Mouse (Mus musculus) forebrain, embryonic 15.5 days (tissue): ENCODE data around the gene Zcchc17. TPM values are rescaled to one million over a fixed set of nuclear protein-coding genes. Genes with fewer than 3 reads are reported as not detected.

Experiments used
- ATAC-seq: fragments of 200-750 bp; cut with Nextera tagmentation; replicated peaks from 2 replicates; pipeline ENCODE4 v1.8.0; 2017; ENCODE audit warnings: mild to moderate bottlenecking, moderate TSS enrichment, moderate library complexity
- H3K27ac ChIP-seq: fragments of 300-500 bp; sonication (generic); replicated peaks from 2 replicates; pipeline ENCODE4 v1.5.1; 2015; ENCODE audit warnings: mild to moderate bottlenecking, inconsistent platforms
- H3K27me3 ChIP-seq: fragments of 300-500 bp; sonication (generic); 2 replicates; pipeline ENCODE4 v1.6.1; 2015; ENCODE audit warnings: inconsistent platforms
- H3K36me3 ChIP-seq: fragments of 300-500 bp; sonication (generic); 2 replicates; pipeline ENCODE4 v1.6.1; 2015; ENCODE audit warnings: mild to moderate bottlenecking, inconsistent platforms
- H3K4me1 ChIP-seq: fragments of 300-500 bp; sonication (generic); 2 replicates; pipeline ENCODE4 v1.6.1; 2015; ENCODE audit warnings: inconsistent platforms
- H3K4me2 ChIP-seq: fragments of 300-500 bp; sonication (generic); replicated peaks from 2 replicates; pipeline ENCODE4 v1.6.1; 2015; ENCODE audit warnings: mild to moderate bottlenecking, inconsistent platforms
- H3K4me3 ChIP-seq: fragments of 300-500 bp; sonication (generic); 2 replicates; pipeline ENCODE4 v1.5.1; 2015; ENCODE audit warnings: mild to moderate bottlenecking, inconsistent platforms
- H3K9ac ChIP-seq: fragments of 300-500 bp; sonication (generic); replicated peaks from 2 replicates; pipeline ENCODE4 v1.6.1; 2015; ENCODE audit warnings: mild to moderate bottlenecking, inconsistent platforms
- H3K9me3 ChIP-seq: fragments of 300-500 bp; sonication (generic); 2 replicates; pipeline ENCODE4 v1.6.1; 2016; ENCODE audit warnings: inconsistent platforms
- WGBS: fragments of 180-500 bp; shearing (Covaris S2); methylation state at CpG from one replicate; pipeline ENCODE4 v1.1.7; 2015; ENCODE audit warnings: mixed read lengths; 5-methylcytosine and 5-hydroxymethylcytosine counted together
- polyA plus RNA-seq: library from polyadenylated mRNA; unstranded; fragments of >200 nt; fragmentation: Nextera tagmentation; extraction: Ambion mirVana; gene quantifications from 2 replicates; pipeline ENCODE4 v1.2.1, GENCODE M21; 2015

Gene Zcchc17
- polyA plus RNA-seq, 1 experiment from 2014 or later = 84.3 TPM

GRCm38 (mm10) chr4:130315771-130316527 lies 43.8 kb downstream of the Zcchc17 start:
- H3K4me2 ChIP-seq = no peak overlapping the region
- WGBS = 76% methylated on average over 13 of the region's 13 CpGs
- H3K27ac ChIP-seq = no peak overlapping the region
- H3K4me1 ChIP-seq = no peaks in the 10 kb centered on the region
- peaks cover 19% of the 10 kb centered on the region for H3K36me3 ChIP-seq
- no peaks in the 10 kb centered on the region for H3K9me3 ChIP-seq
- no peak for ATAC-seq
- H3K27me3 ChIP-seq = no peaks in the 10 kb centered on the region
- H3K9ac ChIP-seq = no peak overlapping the region
- no peak overlapping the region for H3K4me3 ChIP-seq

- H3K9ac ChIP-seq = no peak overlapping the region
- ATAC-seq = no peak
- peaks cover 8% of the 10 kb centered on the region; the same call in 1 of the 2 replicates for H3K27me3 ChIP-seq
- H3K4me3 ChIP-seq = no peak overlapping the region
- peaks cover 19% of the 10 kb centered on the region for H3K36me3 ChIP-seq
- no peak overlapping the region for H3K27ac ChIP-seq
- WGBS = 87% methylated on average over 4 of the region's 4 CpGs
- peaks cover 10% of the 10 kb centered on the region for H3K4me1 ChIP-seq
- H3K4me2 ChIP-seq = no peak overlapping the region
- no peaks in the 10 kb centered on the region for H3K9me3 ChIP-seq
Measured at GRCm38 (mm10) chr4:130313552-130313951, 46.2 kb downstream of the Zcchc17 start.

GRCm38 (mm10) chr4:130312526-130312925 lies 47.2 kb downstream of the Zcchc17 start:
- peaks cover 17% of the 10 kb centered on the region for H3K4me1 ChIP-seq
- peaks cover 8% of the 10 kb centered on the region; the same call in 1 of the 2 replicates for H3K27me3 ChIP-seq
- no peak overlapping the region for H3K27ac ChIP-seq
- WGBS = 94% methylated on average over 3 of the region's 3 CpGs
- no peak overlapping the region for H3K4me2 ChIP-seq
- H3K36me3 ChIP-seq = peaks cover 17% of the 10 kb centered on the region
- H3K4me3 ChIP-seq = no peak overlapping the region
- H3K9ac ChIP-seq = no peak overlapping the region
- H3K9me3 ChIP-seq = no peaks in the 10 kb centered on the region
- ATAC-seq = no peak

- Histone ChIP-seq H3K27me3 (peaks cover 18% of the 10 kb centered on the region), H3K4me2 (peak overlapping the region; percentile 80), H3K4me3 (peak overlapping the region; percentile 53), H3K9me3 (no peaks in the 10 kb centered on the region), H3K9ac (peak overlapping the region; percentile 61), H3K27ac (no peak overlapping the region), H3K4me1 (peaks cover 18% of the 10 kb centered on the region), H3K36me3 (peaks cover 3% of the 10 kb centered on the region; the same call in 1 of the 2 replicates)
- WGBS = 46% methylated on average over 8 of the region's 8 CpGs
- no peak for ATAC-seq
Measured at GRCm38 (mm10) chr4:130309254-130309653, 50.5 kb downstream of the Zcchc17 start.

- peak within 1 kb of the TSS; percentile 61 for H3K9ac ChIP-seq
- peaks cover 18% of the 10 kb centered on the region for H3K4me1 ChIP-seq
- H3K9me3 ChIP-seq = no peaks in the 10 kb centered on the region
- ATAC-seq = peak; percentile 65
- WGBS = under 1% methylated on average over 52 of the region's 52 CpGs
- H3K27ac ChIP-seq = no peak within 1 kb of the TSS
- peaks cover 18% of the 10 kb centered on the region for H3K27me3 ChIP-seq
- peak within 1 kb of the TSS; percentile 53 for H3K4me3 ChIP-seq
- no peaks in the 10 kb centered on the region for H3K36me3 ChIP-seq
- peak within 1 kb of the TSS; percentile 80 for H3K4me2 ChIP-seq
Measured at GRCm38 (mm10) chr4:130308231-130309081, 51.3 kb downstream of the Zcchc17 start, which contains the start of the genes Fabp3 and Gm10570. TSS of gene Fabp3 (plus strand) at chr4:130308595. TSS of gene Gm10570 (minus strand) at chr4:130308674.

GRCm38 (mm10) chr4:130307851-130308230 lies 51.9 kb downstream of the Zcchc17 start:
- Histone ChIP-seq H3K9me3 (no peaks in the 10 kb centered on the region), H3K36me3 (no peaks in the 10 kb centered on the region), H3K27me3 (peaks cover 18% of the 10 kb centered on the region), H3K4me3 (peak overlapping the region; percentile 53), H3K27ac (no peak overlapping the region), H3K4me1 (peaks cover 18% of the 10 kb centered on the region), H3K4me2 (peak overlapping the region; percentile 80), H3K9ac (peak overlapping the region; percentile 61)
- WGBS = under 1% methylated on average over 23 of the region's 23 CpGs
- ATAC-seq = peak; percentile 33; the same call in 1 of the 2 replicates

GRCm38 (mm10) chr4:130306796-130307630 lies 52.7 kb downstream of the Zcchc17 start:
- Histone ChIP-seq H3K27me3 (peaks cover 18% of the 10 kb centered on the region), H3K27ac (no peak overlapping the region), H3K9me3 (no peaks in the 10 kb centered on the region), H3K4me3 (peak overlapping the region; percentile 53; the same call in 1 of the 2 replicates), H3K4me2 (no peak overlapping the region), H3K4me1 (peaks cover 18% of the 10 kb centered on the region), H3K9ac (no peak overlapping the region), H3K36me3 (no peaks in the 10 kb centered on the region)
- no peak for ATAC-seq
- 77% methylated on average over 10 of the region's 10 CpGs for WGBS

- Histone ChIP-seq H3K9ac (no peak overlapping the region), H3K27ac (no peak overlapping the region), H3K9me3 (no peaks in the 10 kb centered on the region), H3K4me3 (no peak overlapping the region), H3K4me2 (no peak overlapping the region), H3K36me3 (no peaks in the 10 kb centered on the region), H3K27me3 (peaks cover 15% of the 10 kb centered on the region), H3K4me1 (peaks cover 18% of the 10 kb centered on the region)
- no peak for ATAC-seq
- WGBS = 18% methylated on average over 3 of the region's 3 CpGs
Measured at GRCm38 (mm10) chr4:130304746-130305145, 55.0 kb downstream of the Zcchc17 start.

- WGBS = 52% methylated on average over 12 of the region's 12 CpGs
- Histone ChIP-seq H3K36me3 (no peaks in the 10 kb centered on the region), H3K27ac (no peak overlapping the region), H3K9ac (no peak overlapping the region), H3K4me2 (no peak overlapping the region), H3K4me3 (no peak overlapping the region), H3K9me3 (no peaks in the 10 kb centered on the region), H3K27me3 (peaks cover 9% of the 10 kb centered on the region), H3K4me1 (no peaks in the 10 kb centered on the region)
- ATAC-seq = no peak
Measured at GRCm38 (mm10) chr4:130302285-130302870, 57.4 kb downstream of the Zcchc17 start.

- Histone ChIP-seq H3K27me3 (no peaks in the 10 kb centered on the region), H3K4me1 (no peaks in the 10 kb centered on the region), H3K36me3 (no peaks in the 10 kb centered on the region), H3K9ac (no peak overlapping the region), H3K4me3 (no peak overlapping the region), H3K4me2 (no peak overlapping the region), H3K9me3 (no peaks in the 10 kb centered on the region), H3K27ac (no peak overlapping the region)
- 78% methylated on average over 8 of the region's 8 CpGs for WGBS
- ATAC-seq = no peak
Measured at GRCm38 (mm10) chr4:130299629-130300018, 60.1 kb downstream of the Zcchc17 start.

- Histone ChIP-seq H3K4me1 (no peaks in the 10 kb centered on the region), H3K27ac (no peak overlapping the region), H3K9me3 (no peaks in the 10 kb centered on the region), H3K9ac (no peak overlapping the region), H3K4me3 (no peak overlapping the region), H3K27me3 (no peaks in the 10 kb centered on the region), H3K4me2 (no peak overlapping the region), H3K36me3 (no peaks in the 10 kb centered on the region)
- no peak for ATAC-seq
- WGBS = 75% methylated on average over 11 of the region's 11 CpGs
Measured at GRCm38 (mm10) chr4:130298877-130299628, 60.7 kb downstream of the Zcchc17 start.
